Mouse (Mus musculus) induced T-regulatory cell, adult 2 months (primary cell): ENCODE measurements around the gene Slc11a2.
"Not testable (repeated sequence)": the region's sequence is repeated elsewhere in the genome, so short reads cannot be mapped to it uniquely, and the experiment has no call there.

ENCODE experiments used
- DNase-seq: peaks from one replicate; pipeline ENCODE4 v3.0.0-alpha.2; 2012; ENCODE audit warnings: low read depth

Slc11a2 gene

GRCm38 (mm10) chr15:100433234-100433633 is 8.4 kb upstream of the Slc11a2 start:
- DNase-seq, result no peak

- no peak for DNase-seq
Measured at GRCm38 (mm10) chr15:100429959-100430565, 5.2 kb upstream of the Slc11a2 start.

- no peak for DNase-seq
Measured at GRCm38 (mm10) chr15:100428296-100428905, 3.5 kb upstream of the Slc11a2 start.

GRCm38 (mm10) chr15:100423916-100424315 is 956 bp downstream of the Slc11a2 start:
- DNase-seq, result peak; percentile 63

- DNase-seq, result peak; percentile 94
Measured at GRCm38 (mm10) chr15:100422899-100423860, 1.7 kb downstream of the Slc11a2 start.

- no peak for DNase-seq
Measured at GRCm38 (mm10) chr15:100422476-100422875, 2.4 kb downstream of the Slc11a2 start.

GRCm38 (mm10) chr15:100421758-100422197 is 3.1 kb downstream of the Slc11a2 start, which contains the start of gene Gm5475:
Gene Gm5475 (plus strand): TSS chr15:100422147.
- DNase-seq, result not testable (repeated sequence)

GRCm38 (mm10) chr15:100421059-100421757 is 3.7 kb downstream of the Slc11a2 start:
- DNase-seq, result peak; percentile 50

GRCm38 (mm10) chr15:100419901-100420745 is 4.7 kb downstream of the Slc11a2 start:
- DNase-seq, result peak; percentile 64

- peak; percentile 59 for DNase-seq
Measured at GRCm38 (mm10) chr15:100419311-100419710, 5.6 kb downstream of the Slc11a2 start.

GRCm38 (mm10) chr15:100417854-100418450 is 6.9 kb downstream of the Slc11a2 start:
- peak; percentile 39 for DNase-seq

GRCm38 (mm10) chr15:100415684-100416083 is 9.2 kb downstream of the Slc11a2 start:
- DNase-seq, result no peak

GRCm38 (mm10) chr15:100414942-100415341 is 9.9 kb downstream of the Slc11a2 start:
- DNase-seq, result no peak

- peak; percentile 72 for DNase-seq
Measured at GRCm38 (mm10) chr15:100414011-100414410, 10.9 kb downstream of the Slc11a2 start.

GRCm38 (mm10) chr15:100413306-100413705 is 11.6 kb downstream of the Slc11a2 start:
- no peak for DNase-seq

GRCm38 (mm10) chr15:100411731-100412130 is 13.1 kb downstream of the Slc11a2 start:
- no peak for DNase-seq

- DNase-seq, result peak; percentile 82
Measured at GRCm38 (mm10) chr15:100410918-100411672, 13.8 kb downstream of the Slc11a2 start.

GRCm38 (mm10) chr15:100406088-100406487 is 18.8 kb downstream of the Slc11a2 start:
- DNase-seq, result peak; percentile 14

GRCm38 (mm10) chr15:100403318-100404000 is 21.4 kb downstream of the Slc11a2 start:
- no peak for DNase-seq
